Mouse (Mus musculus) liver, adult 2 months (tissue): ENCODE measurements at regions not wholly inside any gene's neighbourhood (a gene's known extent, or its start where the extent isn't known, plus 50 kb on each side); places are given as distances from the start of the nearest gene placed in this dataset.
"Not testable (repeated sequence)": the region's sequence is repeated elsewhere in the genome, so short reads cannot be mapped to it uniquely, and the experiment has no call there.

Experiments used
- DNase-seq: peaks from one replicate; pipeline ENCODE4 v3.0.0-alpha.2; 2011; ENCODE audit warnings: low read depth, low spot score; ENCODE audit errors: extremely low read depth
- H3K27ac ChIP-seq: fragments of 200-500 bp; replicated peaks from 2 replicates; pipeline ENCODE4 v1.5.1; 2012; ENCODE audit warnings: low read depth, mild to moderate bottlenecking, control low read depth, inconsistent platforms, low read length; ENCODE audit not compliant: insufficient read depth
- H3K27me3 ChIP-seq: fragments of 200-500 bp; 2 replicates; pipeline ENCODE4 v1.6.1; 2012; ENCODE audit warnings: mild to moderate bottlenecking, moderate library complexity, low read length, inconsistent platforms; ENCODE audit not compliant: control insufficient read depth, insufficient read depth
- H3K36me3 ChIP-seq: fragments of 200-500 bp; 2 replicates; pipeline ENCODE4 v1.6.1; 2012; ENCODE audit warnings: low read length, inconsistent platforms; ENCODE audit not compliant: control insufficient read depth, insufficient read depth
- H3K4me1 ChIP-seq: fragments of 200-500 bp; 2 replicates; pipeline ENCODE4 v1.6.1; 2011; ENCODE audit warnings: low read length; ENCODE audit not compliant: control insufficient read depth, insufficient read depth
- H3K4me3 ChIP-seq: fragments of 200-500 bp; 2 replicates; pipeline ENCODE4 v1.5.1; 2011; ENCODE audit warnings: low read depth, mild to moderate bottlenecking, control low read depth, low read length, moderate library complexity; ENCODE audit not compliant: insufficient read depth
- H3K79me2 ChIP-seq: fragments of 200-500 bp; 2 replicates; pipeline ENCODE4 v1.6.1; 2012; ENCODE audit warnings: inconsistent platforms, mild to moderate bottlenecking, low read length, moderate library complexity; ENCODE audit not compliant: control insufficient read depth, insufficient read depth
- H3K9ac ChIP-seq: fragments of 200-500 bp; 2 replicates; pipeline ENCODE4 v1.6.1; 2012; ENCODE audit warnings: low read depth, mild to moderate bottlenecking, control low read depth, inconsistent platforms, low read length
- CTCF ChIP-seq: fragments of 200-500 bp; IDR thresholded peaks from 2 replicates; pipeline ENCODE4 v1.5.1; 2011; ENCODE audit warnings: low read depth, low read length, control low read depth
- POLR2A ChIP-seq: fragments of 200-500 bp; IDR thresholded peaks from 2 replicates; pipeline ENCODE4 v1.6.1; 2011; ENCODE audit warnings: low read length, control low read depth; ENCODE audit not compliant: insufficient read depth; ENCODE audit errors: extremely low read depth
- WGBS: fragments of 180-500 bp; shearing (Covaris S2); methylation state at CpG from one replicate; pipeline ENCODE4 v1.1.7; 2018; 5-methylcytosine and 5-hydroxymethylcytosine counted together

DNA sequence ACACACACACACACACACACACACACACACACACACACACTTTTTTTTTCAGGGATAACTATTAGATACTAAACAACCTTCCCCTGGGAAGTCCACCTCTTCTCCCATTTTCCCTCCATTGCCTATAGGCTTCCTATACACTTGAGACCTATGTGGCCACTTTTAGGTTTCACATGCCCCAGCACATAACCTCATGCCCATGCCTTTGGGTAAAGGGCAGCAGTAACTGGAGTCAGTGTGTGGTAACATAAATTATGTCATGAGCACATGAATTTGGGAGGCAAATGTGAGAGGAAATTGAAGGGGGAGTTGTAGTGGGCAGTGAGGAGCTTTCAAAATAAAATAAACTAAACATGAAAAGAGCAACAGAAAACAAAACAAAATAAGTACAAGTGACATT, 1101.5 kb downstream of the Galc start:
- DNase-seq, result no peak
- H3K4me3 ChIP-seq, result no peak overlapping the region
- no peaks in the 10 kb centered on the region for H3K27me3 ChIP-seq
- H3K9ac ChIP-seq, result no peak overlapping the region
- no peak overlapping the region for H3K27ac ChIP-seq
- H3K36me3 ChIP-seq, result no peaks in the 10 kb centered on the region
- H3K4me1 ChIP-seq, result no peaks in the 10 kb centered on the region
- no peaks in the 10 kb centered on the region for H3K79me2 ChIP-seq
- TF ChIP-seq CTCF, result no peak

DNA sequence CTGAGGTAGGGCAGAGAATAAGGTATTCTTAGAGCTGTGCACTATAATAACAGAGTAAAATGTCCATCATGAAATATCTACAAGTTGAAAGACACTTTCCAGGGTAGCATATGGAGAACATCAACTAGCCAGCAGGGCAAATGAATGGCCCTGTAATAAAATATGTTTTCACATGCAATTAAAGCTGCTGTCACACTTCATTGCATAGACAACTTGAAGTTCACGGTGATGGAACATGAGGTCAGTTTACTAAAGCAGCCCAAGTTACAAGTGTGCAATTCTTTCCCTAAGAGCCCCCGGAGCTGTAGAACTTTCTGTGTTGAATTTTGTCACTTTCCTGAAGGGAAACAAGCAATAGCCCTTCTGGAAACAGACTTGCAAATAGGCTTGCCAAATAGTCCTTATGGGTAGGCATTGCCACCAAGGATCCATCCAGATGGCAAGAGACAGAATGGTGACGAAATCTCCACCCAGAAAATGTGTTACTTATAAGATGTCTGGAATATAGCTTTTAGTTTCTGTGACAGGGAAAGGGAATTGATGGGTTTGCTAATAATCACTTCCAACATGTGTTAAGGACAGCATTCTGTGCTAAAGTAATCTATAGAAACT, 1102.7 kb downstream of the Galc start:
- Histone ChIP-seq H3K27me3 (no peaks in the 10 kb centered on the region), H3K9ac (no peak overlapping the region), H3K4me3 (no peak overlapping the region), H3K27ac (no peak overlapping the region), H3K4me1 (no peaks in the 10 kb centered on the region), H3K79me2 (no peaks in the 10 kb centered on the region), H3K36me3 (no peaks in the 10 kb centered on the region)
- TF ChIP-seq CTCF (no peak), POLR2A (no peak)
- DNase-seq, result no peak
- whole genome bisulfite sequencing, result 77% methylated on average over 3 of the region's 3 CpGs

- no peak for DNase-seq
- no peak for TF ChIP-seq POLR2A
- no peak for TF ChIP-seq CTCF
- Histone ChIP-seq H3K36me3 (no peaks in the 10 kb centered on the region), H3K27ac (no peak overlapping the region), H3K79me2 (no peaks in the 10 kb centered on the region), H3K4me1 (no peaks in the 10 kb centered on the region), H3K27me3 (no peaks in the 10 kb centered on the region), H3K4me3 (no peak overlapping the region), H3K9ac (no peak overlapping the region)
- WGBS, result 54% methylated on average over 3 of the region's 3 CpGs
These were observed 1116.5 kb downstream of the Galc start for GRCm38 (mm10) chr12:97142720-97143119.

DNA sequence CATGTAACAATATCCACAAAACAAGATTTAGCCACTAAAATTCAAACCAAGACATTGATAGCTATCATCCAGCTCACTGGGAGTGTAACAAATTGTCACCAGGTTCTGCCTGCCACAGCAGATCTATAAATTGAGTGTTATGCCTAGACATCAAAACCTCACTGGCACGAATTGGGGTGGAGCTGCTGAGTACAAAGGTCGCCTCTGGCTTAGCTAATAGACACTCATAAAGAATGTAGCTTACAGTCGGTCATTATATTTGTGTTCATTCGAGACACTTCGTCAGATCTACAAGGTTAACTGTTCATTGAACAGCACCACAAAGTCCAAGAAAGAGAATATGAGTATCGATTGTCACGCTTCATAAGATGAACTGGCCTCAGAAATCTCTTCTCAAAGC, 1121.3 kb downstream of the Galc start:
- H3K4me3 ChIP-seq, result no peak overlapping the region
- H3K4me1 ChIP-seq, result no peaks in the 10 kb centered on the region
- DNase-seq, result no peak
- H3K79me2 ChIP-seq, result no peaks in the 10 kb centered on the region
- H3K9ac ChIP-seq, result no peak overlapping the region
- H3K27me3 ChIP-seq, result no peaks in the 10 kb centered on the region
- TF ChIP-seq POLR2A (no peak), CTCF (no peak)
- no peaks in the 10 kb centered on the region for H3K36me3 ChIP-seq
- WGBS, result 74% methylated on average over 7 of the region's 7 CpGs
- H3K27ac ChIP-seq, result no peak overlapping the region

GRCm38 (mm10) chr12:97130276-97130675, 1129.0 kb downstream of the Galc start:
- Histone ChIP-seq H3K27ac (no peak overlapping the region), H3K4me1 (no peaks in the 10 kb centered on the region), H3K27me3 (no peaks in the 10 kb centered on the region), H3K4me3 (no peak overlapping the region), H3K79me2 (no peaks in the 10 kb centered on the region), H3K9ac (no peak overlapping the region), H3K36me3 (no peaks in the 10 kb centered on the region)
- peak; percentile 8 for DNase-seq
- TF ChIP-seq CTCF (peak; percentile 30; the same call in 1 of the 2 replicates), POLR2A (no peak)

GRCm38 (mm10) chr12:97090577-97091214, 1168.6 kb downstream of the Galc start:
- 51% methylated on average over 2 of the region's 2 CpGs for WGBS
- Histone ChIP-seq H3K79me2 (no peaks in the 10 kb centered on the region), H3K27me3 (no peaks in the 10 kb centered on the region), H3K9ac (no peak overlapping the region), H3K36me3 (no peaks in the 10 kb centered on the region), H3K4me3 (no peak overlapping the region), H3K27ac (no peak overlapping the region), H3K4me1 (no peaks in the 10 kb centered on the region)
- no peak for TF ChIP-seq CTCF
- TF ChIP-seq POLR2A, result no peak
- no peak for DNase-seq

DNA sequence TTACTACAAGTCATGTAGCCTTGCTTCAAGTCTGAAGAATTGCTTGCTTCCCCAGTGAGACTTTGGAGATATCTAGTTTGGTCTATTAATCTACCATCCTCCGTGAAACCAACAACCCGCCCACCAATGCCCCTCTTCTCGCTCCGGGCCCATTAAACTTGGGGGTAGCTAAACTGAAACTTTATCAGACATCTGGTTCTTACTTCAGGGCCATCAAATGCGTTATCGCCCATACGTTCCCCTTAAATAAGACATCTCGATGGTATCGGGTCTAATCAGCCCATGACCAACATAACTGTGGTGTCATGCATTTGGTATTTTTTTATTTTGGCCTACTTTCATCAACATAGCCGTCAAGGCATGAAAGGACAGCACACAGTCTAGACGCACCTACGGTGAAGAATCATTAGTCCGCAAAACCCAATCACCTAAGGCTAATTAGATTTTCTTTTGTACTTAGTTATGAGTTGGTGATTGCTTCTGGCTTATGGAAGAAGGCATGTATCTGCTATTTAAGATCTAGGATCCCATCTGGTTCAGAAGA, 1197.8 kb downstream of the Galc start:
- not testable (repeated sequence) for H3K27me3 ChIP-seq, H3K79me2 ChIP-seq, H3K27ac ChIP-seq, H3K9ac ChIP-seq, H3K4me3 ChIP-seq, DNase-seq, H3K4me1 ChIP-seq, H3K36me3 ChIP-seq
- 66% methylated on average over 13 of the region's 13 CpGs for WGBS
